Mouse (Mus musculus) E14TG2a.4 (cell line): Measurements from ENCODE around the gene 4922502D21Rik.

Experiments used
- H3K27me3 ChIP-seq: 2 replicates; pipeline ENCODE4 v1.6.1; 2014; ENCODE audit warnings: low read length, control low read depth; ENCODE audit not compliant: insufficient read depth
- H3K36me3 ChIP-seq: 2 replicates; pipeline ENCODE4 v1.6.1; 2014; ENCODE audit warnings: low read length, control low read depth; ENCODE audit not compliant: insufficient read depth
- H3K4me1 ChIP-seq: replicated peaks from 2 replicates; pipeline ENCODE4 v1.6.1; 2014; ENCODE audit warnings: low read depth, low read length, control low read depth
- H3K4me3 ChIP-seq: replicated peaks from 2 replicates; pipeline ENCODE4 v1.5.1; 2014; ENCODE audit warnings: mild to moderate bottlenecking, low read length
- H3K9me3 ChIP-seq: 2 replicates; pipeline ENCODE4 v1.6.1; 2014; ENCODE audit warnings: low read length, control low read depth
- CTCF ChIP-seq: conservative IDR thresholded peaks from 2 replicates; pipeline ENCODE4 v1.5.1; 2014; ENCODE audit warnings: low read length
- NANOG ChIP-seq: IDR thresholded peaks from 2 replicates; pipeline ENCODE4 v1.6.1; 2014; ENCODE audit warnings: borderline replicate concordance, low read length, mixed read lengths
- POU5F1 ChIP-seq: IDR thresholded peaks from 2 replicates; pipeline ENCODE4 v1.6.1; 2014; ENCODE audit warnings: low read length, borderline replicate concordance

4922502D21Rik gene

DNA sequence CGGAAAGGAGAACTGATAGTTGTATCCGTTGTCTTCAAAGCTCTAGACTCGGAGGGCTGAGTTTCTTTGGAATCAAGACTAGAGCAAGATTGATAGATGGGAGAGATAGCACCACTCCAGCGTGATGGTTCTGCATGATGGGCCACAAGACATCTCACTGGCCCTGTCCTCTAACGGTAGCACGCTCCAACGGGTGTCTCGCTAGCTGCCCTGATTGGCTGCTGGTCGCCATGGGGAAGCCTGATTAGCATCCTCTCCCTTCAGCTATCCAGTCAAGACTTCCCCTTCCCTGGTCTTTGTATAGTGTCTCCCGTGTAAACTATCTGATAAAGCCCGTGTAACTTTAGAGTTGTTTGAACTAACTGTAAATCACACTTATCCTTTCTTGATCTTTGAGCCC, at the start of gene 4922502D21Rik:
4922502D21Rik (minus strand) TSS at position 187 of the 400 bp plus-strand sequence.
- Histone ChIP-seq H3K9me3 (no peaks in the 10 kb centered on the region), H3K4me1 (no peaks in the 10 kb centered on the region; the same call in 1 of the 2 replicates), H3K4me3 (no peak within 1 kb of the TSS), H3K36me3 (no peaks in the 10 kb centered on the region), H3K27me3 (no peaks in the 10 kb centered on the region)
- TF ChIP-seq NANOG (no peak), POU5F1 (no peak), CTCF (no peak)

- peaks cover 7% of the 10 kb centered on the region for H3K9me3 ChIP-seq
- no peaks in the 10 kb centered on the region for H3K27me3 ChIP-seq
- H3K36me3 ChIP-seq = no peaks in the 10 kb centered on the region
- H3K4me3 ChIP-seq = no peak overlapping the region
- H3K4me1 ChIP-seq = 0 out of 2 replicates have a peak, but pooled peaks cover 3% of the 10 kb centered on the region
- TF ChIP-seq NANOG (no peak), POU5F1 (no peak), CTCF (no peak)
These were observed 48.9 kb upstream of the 4922502D21Rik start for GRCm38 (mm10) chr6:129380454-129380853.

- H3K4me3 ChIP-seq = no peak overlapping the region
- TF ChIP-seq CTCF (no peak), NANOG (no peak), POU5F1 (no peak)
- no peaks in the 10 kb centered on the region for H3K4me1 ChIP-seq
- H3K27me3 ChIP-seq = no peaks in the 10 kb centered on the region
- peaks cover 7% of the 10 kb centered on the region for H3K9me3 ChIP-seq
- H3K36me3 ChIP-seq = no peaks in the 10 kb centered on the region
These were observed 43.4 kb upstream of the 4922502D21Rik start for GRCm38 (mm10) chr6:129374937-129375471.

- TF ChIP-seq NANOG = no peak
- Histone ChIP-seq H3K4me1 (peaks cover 2% of the 10 kb centered on the region; the same call in 1 of the 2 replicates), H3K36me3 (no peaks in the 10 kb centered on the region), H3K27me3 (no peaks in the 10 kb centered on the region), H3K9me3 (no peaks in the 10 kb centered on the region), H3K4me3 (no peak overlapping the region)
These were observed 38.0 kb upstream of the 4922502D21Rik start for GRCm38 (mm10) chr6:129369374-129370132.

DNA sequence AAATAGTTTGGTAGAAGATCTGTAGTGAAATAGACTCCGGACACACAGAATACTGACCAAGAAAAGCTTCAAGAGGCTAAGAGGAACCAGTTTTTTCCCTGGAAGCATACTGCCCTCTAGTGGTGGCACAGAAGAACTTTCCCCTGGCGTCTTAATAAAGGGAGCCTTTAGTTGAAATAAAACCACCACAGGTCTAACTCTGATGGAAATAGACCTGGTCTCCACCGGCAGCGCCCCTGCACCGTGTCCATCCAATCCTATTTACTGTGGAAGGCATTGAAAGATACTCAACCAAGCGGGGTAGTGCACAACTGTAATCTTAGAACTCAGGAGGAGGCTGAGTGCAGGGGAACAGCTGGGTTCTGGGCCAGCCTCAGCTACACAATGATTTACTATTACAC, 34.4 kb upstream of the 4922502D21Rik start:
- TF ChIP-seq CTCF (peak; percentile 93), NANOG (no peak)
- Histone ChIP-seq H3K36me3 (no peaks in the 10 kb centered on the region), H3K9me3 (no peaks in the 10 kb centered on the region), H3K4me3 (no peak overlapping the region), H3K27me3 (no peaks in the 10 kb centered on the region), H3K4me1 (peaks cover 17% of the 10 kb centered on the region)

- no peaks in the 10 kb centered on the region for H3K36me3 ChIP-seq
- no peaks in the 10 kb centered on the region for H3K27me3 ChIP-seq
- no peaks in the 10 kb centered on the region for H3K9me3 ChIP-seq
- H3K4me3 ChIP-seq = no peak overlapping the region
- TF ChIP-seq NANOG (peak; percentile 71; the same call in 1 of the 2 replicates), POU5F1 (peak; percentile 73), CTCF (no peak)
- H3K4me1 ChIP-seq = peaks cover 17% of the 10 kb centered on the region
These were observed 32.3 kb upstream of the 4922502D21Rik start for GRCm38 (mm10) chr6:129363942-129364341.

GRCm38 (mm10) chr6:129359515-129359914, 27.9 kb upstream of the 4922502D21Rik start:
- H3K36me3 ChIP-seq = no peaks in the 10 kb centered on the region
- no peak overlapping the region for H3K4me3 ChIP-seq
- H3K9me3 ChIP-seq = no peaks in the 10 kb centered on the region
- peaks cover 14% of the 10 kb centered on the region for H3K4me1 ChIP-seq
- no peaks in the 10 kb centered on the region for H3K27me3 ChIP-seq
- TF ChIP-seq CTCF (no peak), NANOG (no peak), POU5F1 (no peak)

DNA sequence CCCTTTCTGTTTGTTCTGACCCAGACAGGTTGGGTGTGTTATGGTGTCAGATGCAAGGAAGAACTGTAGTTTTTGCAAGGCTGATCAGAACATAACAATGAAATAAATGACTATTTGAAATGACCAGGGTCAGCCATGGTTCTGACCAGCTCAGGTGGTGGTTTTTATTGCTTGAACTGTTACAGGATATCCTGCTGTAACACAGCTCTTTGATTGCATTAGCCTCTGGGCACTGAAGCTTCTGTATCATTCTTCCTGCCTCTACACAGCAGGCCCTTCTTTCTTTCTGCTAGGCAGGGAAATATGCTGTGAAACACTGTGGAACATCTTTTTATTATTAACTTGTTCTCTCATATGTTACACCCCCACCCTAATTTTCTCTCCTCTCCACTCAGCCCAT, 24.8 kb upstream of the 4922502D21Rik start:
- H3K4me1 ChIP-seq = 0 out of 2 replicates have a peak, but pooled peaks cover 2% of the 10 kb centered on the region
- H3K27me3 ChIP-seq = no peaks in the 10 kb centered on the region
- no peaks in the 10 kb centered on the region for H3K9me3 ChIP-seq
- H3K4me3 ChIP-seq = no peak overlapping the region
- TF ChIP-seq POU5F1 = no peak
- no peak for TF ChIP-seq NANOG
- TF ChIP-seq CTCF = no peak
- no peaks in the 10 kb centered on the region for H3K36me3 ChIP-seq

DNA sequence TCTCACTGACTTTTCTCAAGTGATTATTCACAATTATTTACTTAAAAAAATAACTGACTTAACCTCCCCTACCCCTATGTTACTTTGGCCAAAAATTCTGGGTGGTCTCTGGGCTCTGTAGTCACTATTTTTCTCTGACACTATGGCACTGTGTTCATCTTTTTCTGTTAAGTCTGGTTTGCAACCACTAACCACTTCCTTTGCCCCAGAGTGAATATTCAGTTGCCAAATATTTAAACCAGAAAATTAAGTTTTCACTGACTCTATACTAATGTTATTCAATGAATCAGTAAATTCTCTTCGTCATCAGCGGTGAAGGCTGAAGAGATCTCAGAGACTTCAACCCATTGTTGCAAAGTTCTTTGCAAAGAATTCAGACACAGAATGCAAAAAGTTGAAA, 24.2 kb upstream of the 4922502D21Rik start:
- Histone ChIP-seq H3K36me3 (no peaks in the 10 kb centered on the region), H3K4me1 (0 out of 2 replicates have a peak, but pooled peaks cover 5% of the 10 kb centered on the region), H3K4me3 (no peak overlapping the region), H3K9me3 (no peaks in the 10 kb centered on the region), H3K27me3 (no peaks in the 10 kb centered on the region)
- no peak for TF ChIP-seq POU5F1
- TF ChIP-seq CTCF = no peak
- TF ChIP-seq NANOG = no peak
